In genomic region chr11:108233015-108233414, GRCm38 (mm10) we compare ENCODE assay signal across 28 mouse cellular contexts.
"Had no signal": no experiment of that assay in that cellular context is flagged by ENCODE, and none has a peak within 500 bp of the region (broad histone marks: within the 10 kb centered on the region; RNA-seq: fewer than 3 reads in every experiment).

No protein-coding gene starts in this region.

- H3K27ac ChIP-seq: embryonic facial prominence, embryonic 10.5 days; embryonic facial prominence, embryonic 12.5 days; embryonic facial prominence, embryonic 13.5 days; embryonic facial prominence, embryonic 15.5 days; forebrain, embryonic 10.5 days; forebrain, embryonic 12.5 days; forebrain, embryonic 13.5 days; forebrain, embryonic 15.5 days; gastrocnemius, adult 2 months; heart, adult 2 months had no signal

- H3K9ac ChIP-seq: embryonic facial prominence, embryonic 12.5 days; embryonic facial prominence, embryonic 13.5 days; embryonic facial prominence, embryonic 15.5 days; forebrain, embryonic 12.5 days; forebrain, embryonic 13.5 days; forebrain, embryonic 15.5 days; forebrain, postnatal 0 days had no signal

- H3K9me3 ChIP-seq: embryonic facial prominence, embryonic 10.5 days; embryonic facial prominence, embryonic 12.5 days; embryonic facial prominence, embryonic 13.5 days; embryonic facial prominence, embryonic 15.5 days; forebrain, embryonic 10.5 days; forebrain, embryonic 12.5 days; forebrain, embryonic 13.5 days; forebrain, embryonic 15.5 days had no signal

- DNase-seq: cerebellum, adult 8-10 months; cerebellum, adult 9-10 months; cerebellum, adult 9-11 months; cerebellum, postnatal 10 days; cerebellum, postnatal 14 days; cerebellum, postnatal 25 days; cerebellum, postnatal 36 days; embryo, embryonic 11 days; forebrain, postnatal 0 days; gastrocnemius, adult 2 months; gastrocnemius, postnatal 10 days; gastrocnemius, postnatal 14 days; gastrocnemius, postnatal 25 days; gastrocnemius, postnatal 36 days; heart, adult 11 months; heart, adult 18-20 months; heart, adult 2 months had no signal

- H3K36me3 ChIP-seq: embryonic facial prominence, embryonic 10.5 days; embryonic facial prominence, embryonic 12.5 days; embryonic facial prominence, embryonic 13.5 days; embryonic facial prominence, embryonic 15.5 days; forebrain, embryonic 10.5 days; forebrain, embryonic 12.5 days; forebrain, embryonic 15.5 days had no signal

- H3K4me3 ChIP-seq: embryonic facial prominence, embryonic 10.5 days; embryonic facial prominence, embryonic 12.5 days; embryonic facial prominence, embryonic 13.5 days; embryonic facial prominence, embryonic 15.5 days; erythroblast, embryonic 14.5 days; forebrain, embryonic 10.5 days; forebrain, embryonic 12.5 days; forebrain, embryonic 13.5 days; forebrain, embryonic 15.5 days; gastrocnemius, adult 2 months; heart, adult 2 months had no signal

- ATAC-seq: forebrain, embryonic 13.5 days; forebrain, embryonic 14.5 days; forebrain, embryonic 15.5 days; forebrain, embryonic 16.5 days; forebrain, postnatal 0 days had no signal

- H3K27me3 ChIP-seq: embryonic facial prominence, embryonic 12.5 days; embryonic facial prominence, embryonic 13.5 days; embryonic facial prominence, embryonic 15.5 days; forebrain, embryonic 12.5 days; forebrain, embryonic 13.5 days; forebrain, embryonic 15.5 days had no signal
